Comparison of ENCODE assay signal across 25 mouse cellular contexts in the genomic region with DNA sequence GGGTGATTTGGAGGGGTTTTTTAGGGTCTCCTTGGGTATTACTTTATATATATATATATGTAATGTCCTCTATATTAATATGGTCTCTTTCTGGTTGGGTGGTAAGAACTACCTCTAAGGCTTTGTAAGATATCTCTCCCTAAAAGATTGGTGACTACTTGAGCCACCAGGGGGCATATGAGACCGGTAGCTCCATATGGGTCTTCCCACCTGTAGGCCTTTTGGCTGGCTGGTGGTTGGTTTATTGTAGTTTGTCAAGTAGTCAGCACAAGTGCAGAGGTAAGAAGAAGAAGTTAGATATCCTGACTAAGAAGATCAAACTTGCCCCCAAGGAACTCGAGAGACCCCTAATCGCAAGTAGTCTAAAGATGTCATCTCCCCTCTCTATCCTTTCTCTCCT. TPM values are rescaled to one million over a fixed set of nuclear protein-coding genes. Genes with fewer than 3 reads are reported as not detected.
DNase-seq lines count a peak whose midpoint lies in the region; ATAC-seq and TF ChIP-seq lines count a peak whose summit lies in the region.
"Had no signal": no experiment of that assay in that cellular context is flagged by ENCODE, and none has a peak within 500 bp of the region (broad histone marks: within the 10 kb centered on the region; RNA-seq: fewer than 3 reads in every experiment).

No protein-coding gene starts in this region.

- no peaks in the 10 kb centered on the region for H3K4me1 ChIP-seq in intestine, embryonic 14.5 days (replicated peaks; ENCODE audit: control insufficient read depth, insufficient read depth, low read length)
- H3K4me1 ChIP-seq in intestine, embryonic 16.5 days (ENCODE audit: control insufficient read depth, insufficient read depth, low read length), result no peaks in the 10 kb centered on the region
- H3K4me1 ChIP-seq in lung, postnatal 0 days (ENCODE audit: insufficient read depth, low read depth, low read length), result no peaks in the 10 kb centered on the region
- H3K4me1 ChIP-seq in ES-Bruce4 (ENCODE audit: control insufficient read depth, insufficient read depth, low read length), result no peaks in the 10 kb centered on the region

- ATAC-seq in intestine, embryonic 14.5 days (replicated peaks; ENCODE audit: low FRiP score, low TSS enrichment, low read depth), result no peak
- no peak for ATAC-seq in intestine, embryonic 16.5 days
- ATAC-seq in lung, postnatal 0 days, result no peak
- peak; percentile 42; the same call in 1 of the 2 replicates for ATAC-seq in neutrophil, adult 5-6 weeks (ENCODE audit: extremely low read depth, insufficient number of reproducible peaks, low FRiP score, poor library complexity, severe bottlenecking)
- ATAC-seq: activated CD4-positive, CD25-positive, alpha-beta regulatory T cell, adult 4 months; midbrain, embryonic 16.5 days had no signal

- no peak for TF ChIP-seq POLR2A in ES-Bruce4 (IDR thresholded peaks at IDR 0.05; ENCODE audit: insufficient read depth, low read length)

- H3K4me3 ChIP-seq in intestine, embryonic 14.5 days (ENCODE audit: low read depth, low read length), result no peak overlapping the region
- no peak overlapping the region for H3K4me3 ChIP-seq in intestine, embryonic 16.5 days (ENCODE audit: low read length)
- no peak overlapping the region for H3K4me3 ChIP-seq in lung, postnatal 0 days (ENCODE audit: low read depth, low read length)
- no peak overlapping the region for H3K4me3 ChIP-seq in ES-Bruce4 (ENCODE audit: low read depth, low read length)
- H3K4me3 ChIP-seq: heart, embryonic 12.5 days had no signal

- peak; percentile 29 for TF ChIP-seq CTCF in lung, postnatal 0 days (IDR thresholded peaks at IDR 0.05)
- peak; percentile 20 for TF ChIP-seq CTCF in ES-Bruce4 (IDR thresholded peaks at IDR 0.05; ENCODE audit: low read depth, low read length)

- TF ChIP-seq EP300 in lung, postnatal 0 days (IDR thresholded peaks at IDR 0.05), result no peak
- no peak for TF ChIP-seq EP300 in ES-Bruce4 (IDR thresholded peaks at IDR 0.05; ENCODE audit: insufficient read depth, low read depth, low read length)

- peak; percentile 28 for DNase-seq in intestine, embryonic 14.5 days (ENCODE audit: low spot score)
- no peak for DNase-seq in lung, postnatal 0 days (ENCODE audit: low spot score)
- DNase-seq in lung, postnatal 10 days, result no peak
- DNase-seq in adrenal gland, adult 2 months, result no peak
- DNase-seq in kidney, postnatal 4 days, result no peak
- DNase-seq: adrenal gland, postnatal 25 days; cerebellum, adult 11-12 months; cerebellum, postnatal 25 days; embryo, embryonic 11 days; heart, postnatal 14 days; kidney, adult 2 months; kidney, postnatal 25 days; right cerebral cortex, postnatal 4 days; thymus, postnatal 25 days had no signal

- H3K36me3 ChIP-seq in intestine, embryonic 14.5 days (ENCODE audit: control insufficient read depth, insufficient read depth, low read length), result no peaks in the 10 kb centered on the region
- H3K36me3 ChIP-seq in intestine, embryonic 16.5 days (ENCODE audit: control insufficient read depth, insufficient read depth, low read length), result no peaks in the 10 kb centered on the region
- no peaks in the 10 kb centered on the region for H3K36me3 ChIP-seq in lung, postnatal 0 days (ENCODE audit: insufficient read depth, low read length)
- H3K36me3 ChIP-seq in ES-Bruce4 (ENCODE audit: control insufficient read depth, insufficient read depth, low read length, poor library complexity, severe bottlenecking), result no peaks in the 10 kb centered on the region
- H3K36me3 ChIP-seq: heart, embryonic 12.5 days had no signal

- H3K9me3 ChIP-seq in intestine, embryonic 14.5 days (ENCODE audit: control insufficient read depth, low read length), result no peaks in the 10 kb centered on the region
- no peaks in the 10 kb centered on the region for H3K9me3 ChIP-seq in intestine, embryonic 16.5 days (ENCODE audit: control insufficient read depth, low read length)
- H3K9me3 ChIP-seq in lung, postnatal 0 days (ENCODE audit: low read length), result no peaks in the 10 kb centered on the region
- no peaks in the 10 kb centered on the region for H3K9me3 ChIP-seq in ES-Bruce4 (replicated peaks; ENCODE audit: control insufficient read depth, insufficient read depth, low read length, poor library complexity, severe bottlenecking)
- H3K9me3 ChIP-seq: heart, embryonic 12.5 days had no signal

- no peak overlapping the region for H3K9ac ChIP-seq in intestine, embryonic 14.5 days (ENCODE audit: low read length)
- H3K9ac ChIP-seq in intestine, embryonic 16.5 days (ENCODE audit: low read depth, low read length), result no peak overlapping the region
- no peak overlapping the region for H3K9ac ChIP-seq in lung, postnatal 0 days (replicated peaks; ENCODE audit: low read depth)
- H3K9ac ChIP-seq in ES-Bruce4 (ENCODE audit: low read depth, poor library complexity, severe bottlenecking), result no peak overlapping the region
- H3K9ac ChIP-seq: heart, embryonic 12.5 days; hindbrain, embryonic 14.5 days; liver, embryonic 14.5 days had no signal

- H3K27me3 ChIP-seq in intestine, embryonic 14.5 days (replicated peaks; ENCODE audit: control insufficient read depth, insufficient read depth, low read length), result peaks cover 13% of the 10 kb centered on the region
- peaks cover 2% of the 10 kb centered on the region for H3K27me3 ChIP-seq in intestine, embryonic 16.5 days (replicated peaks; ENCODE audit: control insufficient read depth, insufficient read depth, low read length)
- H3K27me3 ChIP-seq in lung, postnatal 0 days (replicated peaks; ENCODE audit: insufficient read depth, low read length), result no peaks in the 10 kb centered on the region; the same call in 1 of the 2 replicates
- H3K27me3 ChIP-seq in ES-Bruce4 (ENCODE audit: control insufficient read depth, insufficient read depth, low read length, poor library complexity, severe bottlenecking), result no peaks in the 10 kb centered on the region

- 82% methylated on average over 3 of the region's 3 CpGs for WGBS in intestine, embryonic 14.5 days
- 78% methylated on average over 3 of the region's 3 CpGs for WGBS in intestine, embryonic 16.5 days
- WGBS in lung, postnatal 0 days, result 84% methylated on average over 3 of the region's 3 CpGs

- H3K4me2 ChIP-seq in intestine, embryonic 14.5 days (ENCODE audit: low read length), result no peak overlapping the region
- no peak overlapping the region for H3K4me2 ChIP-seq in intestine, embryonic 16.5 days (ENCODE audit: low read depth, low read length)
- no peak overlapping the region for H3K4me2 ChIP-seq in lung, postnatal 0 days (replicated peaks; ENCODE audit: low read depth, low read length)
- H3K4me2 ChIP-seq: heart, embryonic 12.5 days; hindbrain, embryonic 14.5 days had no signal

- no peak overlapping the region for H3K27ac ChIP-seq in intestine, embryonic 14.5 days (ENCODE audit: low read depth)
- H3K27ac ChIP-seq in intestine, embryonic 16.5 days (ENCODE audit: low read length), result no peak overlapping the region
- no peak overlapping the region for H3K27ac ChIP-seq in lung, postnatal 0 days (ENCODE audit: low read length)
- H3K27ac ChIP-seq in ES-Bruce4 (ENCODE audit: insufficient read depth, low read length), result no peak overlapping the region
- H3K27ac ChIP-seq: hindbrain, embryonic 14.5 days; liver, embryonic 14.5 days had no signal

RNA-seq across cellular contexts. Expression of a gene that starts 1.0 kb away (rescaled TPM):
- polyA plus RNA-seq in intestine, embryonic 14.5 days (2014; fragmentation: Nextera tagmentation; extraction: Ambion mirVana), result 0.16 TPM in 1 of 2 replicates, not detected in the other
- polyA plus RNA-seq in intestine, embryonic 16.5 days (2015; fragmentation: Nextera tagmentation; extraction: Ambion mirVana), result 0.15 and 0.18 TPM in 2 replicates
- polyA plus RNA-seq in lung, postnatal 0 days (2015; fragmentation: Nextera tagmentation; extraction: Ambion mirVana), result 0.26 and 0.31 TPM in 2 replicates
- polyA plus RNA-seq in ES-Bruce4 (2011; ENCODE audit: insufficient read depth, insufficient read length, low read depth, missing spikeins), result 4.5 and 7.2 TPM in 2 replicates
- 6.1 and 7.1 TPM in 2 replicates for total RNA-seq in neutrophil, adult 5-6 weeks (2017)
- 1 to 10 TPM; 4.2 to 9.5 TPM for total RNA-seq in adrenal gland, adult 2 months (2021)
- polyA plus RNA-seq in adrenal gland, adult 2 months (2012; rRNA removed), result 4.2 and 8.0 TPM in 2 replicates

RNA-seq across cellular contexts. Expression of a gene that starts 45.2 kb away (rescaled TPM):
- 0.88 and 1.9 TPM in 2 replicates for polyA plus RNA-seq in intestine, embryonic 14.5 days (2014; fragmentation: Nextera tagmentation; extraction: Ambion mirVana)
- polyA plus RNA-seq in intestine, embryonic 16.5 days (2015; fragmentation: Nextera tagmentation; extraction: Ambion mirVana), result 0.42 and 0.78 TPM in 2 replicates
- 16.4 and 19.1 TPM in 2 replicates for polyA plus RNA-seq in lung, postnatal 0 days (2015; fragmentation: Nextera tagmentation; extraction: Ambion mirVana)
- 0.79 and 2.6 TPM in 2 replicates for polyA plus RNA-seq in ES-Bruce4 (2011; ENCODE audit: insufficient read depth, insufficient read length, low read depth, missing spikeins)
- total RNA-seq in neutrophil, adult 5-6 weeks (2017), result 0.37 TPM in 1 of 2 replicates, not detected in the other
- under 1 TPM in 1 of 2 experiments, not detected in 1; 0.17 TPM for total RNA-seq in adrenal gland, adult 2 months (2021)
- 0.10 and 0.15 TPM in 2 replicates for polyA plus RNA-seq in adrenal gland, adult 2 months (2012; rRNA removed)
- total RNA-seq: gastrocnemius, adult 18-20 months; gastrocnemius, postnatal 4 days had no signal
- polyA plus RNA-seq: activated CD4-positive, CD25-positive, alpha-beta regulatory T cell, adult 4 months; limb, embryonic 11.5 days; liver, embryonic 14.5 days had no signal
